Mouse (Mus musculus): ENCODE measurements around the gene Alcam. TPM values are rescaled to one million over a fixed set of nuclear protein-coding genes. Genes with fewer than 3 reads are reported as not detected.

Alcam gene
- polyA plus RNA-seq, 1 experiment from 2014 or later: 21.2 TPM

DNA sequence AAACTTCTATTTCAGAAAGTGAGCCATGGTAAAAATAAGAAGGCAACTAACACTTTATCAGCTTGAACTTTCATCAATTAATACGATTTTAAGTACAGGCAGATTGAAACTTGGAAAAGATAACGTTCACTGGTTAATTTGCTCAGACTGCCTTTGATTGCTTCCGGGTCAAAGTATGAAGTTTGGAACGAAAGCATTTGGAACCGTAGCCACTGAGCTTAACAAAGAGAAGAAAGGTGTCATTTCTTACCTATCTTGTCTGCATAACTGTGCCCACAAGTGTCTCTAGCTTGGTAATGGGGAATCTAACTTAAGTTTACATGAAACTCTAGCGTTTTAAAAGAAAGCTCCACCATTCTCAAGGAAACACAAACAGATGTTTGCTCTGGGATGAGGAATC is 14.9 kb downstream of the Alcam start:
- ATAC-seq (ENCODE audit: insufficient number of reproducible peaks, insufficient read depth, low FRiP score, low read depth): no peak
- H3K4me1 ChIP-seq (ENCODE audit: control insufficient read depth in 2 of 2, insufficient read depth in 2 of 2, low read length in 2 of 2): peaks cover 2 to 4% of the 10 kb centered on the region in 2 experiments; a peak in 2 of 4 replicates
- H3K9ac ChIP-seq (ENCODE audit: low read length): no peak overlapping the region
- H3K4me2 ChIP-seq (ENCODE audit: low read length): no peak overlapping the region
- 76% methylated on average over 6 of the region's 6 CpGs for WGBS
- no peaks in the 10 kb centered on the region for H3K36me3 ChIP-seq (ENCODE audit: control insufficient read depth, insufficient read depth, low read length)
- H3K27ac ChIP-seq (replicated peaks in 1 of 2; ENCODE audit: control insufficient read depth in 1 of 2, insufficient read depth in 1 of 2, low read depth in 2 of 2, low read length in 2 of 2): no peak overlapping the region
- no peaks in the 10 kb centered on the region for H3K9me3 ChIP-seq (ENCODE audit: control insufficient read depth, low read length)
- no peak overlapping the region for H3K4me3 ChIP-seq (ENCODE audit: control insufficient read depth in 1 of 2, insufficient read depth in 1 of 2, low read depth in 1 of 2, low read length in 2 of 2)
- no peaks in the 10 kb centered on the region for H3K27me3 ChIP-seq (ENCODE audit: control insufficient read depth, insufficient read depth, low read length)

DNA sequence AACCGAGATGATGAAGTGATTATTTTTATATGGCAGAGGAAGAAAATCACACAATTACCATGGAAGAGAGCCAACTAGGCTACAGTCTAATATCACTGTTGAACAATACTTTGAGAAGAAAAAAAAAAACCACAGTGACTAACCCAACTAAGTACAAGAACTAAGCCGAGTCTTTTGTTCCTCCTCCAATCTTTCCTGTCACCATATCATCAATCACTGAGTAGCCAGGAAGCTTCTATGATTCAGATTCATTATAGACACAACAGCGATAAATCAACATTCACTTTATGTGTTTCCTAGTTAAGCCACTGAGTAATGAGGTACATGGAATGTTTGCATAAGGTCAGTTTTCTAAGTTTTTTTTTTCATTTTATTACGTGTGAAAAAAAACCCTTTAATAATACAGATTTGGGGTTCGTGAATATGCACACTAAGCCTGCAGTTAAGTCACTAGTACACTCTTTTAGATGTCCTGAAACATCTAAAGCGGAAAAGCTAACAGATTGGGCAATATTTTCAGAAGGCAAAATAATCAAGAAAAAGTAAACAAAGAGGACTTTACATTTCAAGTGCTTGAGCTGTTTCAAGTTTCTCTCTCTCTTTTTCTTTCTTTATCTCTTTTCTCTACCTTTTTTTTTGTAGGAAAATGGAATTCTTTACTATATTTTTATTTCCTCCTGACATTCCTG is 15.5 kb downstream of the Alcam start:
- no peak overlapping the region for H3K27ac ChIP-seq (replicated peaks in 1 of 2; ENCODE audit: control insufficient read depth in 1 of 2, insufficient read depth in 1 of 2, low read depth in 2 of 2, low read length in 2 of 2)
- no peak for ATAC-seq (ENCODE audit: insufficient number of reproducible peaks, insufficient read depth, low FRiP score, low read depth)

GRCm38 (mm10) chr16:52433189-52433588 is 20.7 kb downstream of the Alcam start:
- H3K4me1 ChIP-seq (ENCODE audit: control insufficient read depth in 2 of 2, insufficient read depth in 2 of 2, low read length in 2 of 2): peaks cover 0 to 3% of the 10 kb centered on the region in 2 experiments; a peak in 1 of 4 replicates
- H3K4me3 ChIP-seq (ENCODE audit: control insufficient read depth in 1 of 2, insufficient read depth in 1 of 2, low read depth in 1 of 2, low read length in 2 of 2): no peak overlapping the region
- H3K27ac ChIP-seq (replicated peaks in 1 of 2; ENCODE audit: control insufficient read depth in 1 of 2, insufficient read depth in 1 of 2, low read depth in 2 of 2, low read length in 2 of 2): peak overlapping the region in 1 of 2 experiments; percentile 59; a peak in 2 of 4 replicates
- H3K27me3 ChIP-seq (ENCODE audit: control insufficient read depth, insufficient read depth, low read length): no peaks in the 10 kb centered on the region
- H3K36me3 ChIP-seq (ENCODE audit: control insufficient read depth, insufficient read depth, low read length): no peaks in the 10 kb centered on the region
- 42% methylated on average over 11 of the region's 11 CpGs for WGBS
- H3K9me3 ChIP-seq (ENCODE audit: control insufficient read depth, low read length): no peaks in the 10 kb centered on the region
- peak overlapping the region; percentile 42 for H3K4me2 ChIP-seq (ENCODE audit: low read length)
- H3K9ac ChIP-seq (ENCODE audit: low read length): peak overlapping the region; percentile 36; the same call in 1 of the 2 replicates
- no peak for ATAC-seq (ENCODE audit: insufficient number of reproducible peaks, insufficient read depth, low FRiP score, low read depth)

More for the DNA sequence above, 15.5 kb downstream of the Alcam start:
- H3K36me3 ChIP-seq (ENCODE audit: control insufficient read depth, insufficient read depth, low read length): no peaks in the 10 kb centered on the region
- H3K27me3 ChIP-seq (ENCODE audit: control insufficient read depth, insufficient read depth, low read length): no peaks in the 10 kb centered on the region
- H3K4me1 ChIP-seq (ENCODE audit: control insufficient read depth in 2 of 2, insufficient read depth in 2 of 2, low read length in 2 of 2): peaks cover 0 to under 1% of the 10 kb centered on the region in 2 experiments; a peak in 1 of 4 replicates
- 66% methylated on average over 6 of the region's 6 CpGs for WGBS
- H3K4me3 ChIP-seq (ENCODE audit: control insufficient read depth in 1 of 2, insufficient read depth in 1 of 2, low read depth in 1 of 2, low read length in 2 of 2): no peak overlapping the region
- H3K4me2 ChIP-seq (ENCODE audit: low read length): no peak overlapping the region
- H3K9ac ChIP-seq (ENCODE audit: low read length): no peak overlapping the region
- H3K9me3 ChIP-seq (ENCODE audit: control insufficient read depth, low read length): no peaks in the 10 kb centered on the region

GRCm38 (mm10) chr16:52432072-52432471 is 21.8 kb downstream of the Alcam start:
- no peaks in the 10 kb centered on the region for H3K27me3 ChIP-seq (ENCODE audit: control insufficient read depth, insufficient read depth, low read length)
- H3K9me3 ChIP-seq (ENCODE audit: control insufficient read depth, low read length): no peaks in the 10 kb centered on the region
- no peak for ATAC-seq (ENCODE audit: insufficient number of reproducible peaks, insufficient read depth, low FRiP score, low read depth)
- H3K4me1 ChIP-seq (ENCODE audit: control insufficient read depth in 2 of 2, insufficient read depth in 2 of 2, low read length in 2 of 2): peaks cover 0 to 3% of the 10 kb centered on the region in 2 experiments; a peak in 1 of 4 replicates
- H3K27ac ChIP-seq (replicated peaks in 1 of 2; ENCODE audit: control insufficient read depth in 1 of 2, insufficient read depth in 1 of 2, low read depth in 2 of 2, low read length in 2 of 2): no peak overlapping the region
- H3K4me2 ChIP-seq (ENCODE audit: low read length): no peak overlapping the region
- no peaks in the 10 kb centered on the region for H3K36me3 ChIP-seq (ENCODE audit: control insufficient read depth, insufficient read depth, low read length)
- WGBS: 72% methylated on average over 1 of the region's 1 CpGs
- H3K4me3 ChIP-seq (ENCODE audit: control insufficient read depth in 1 of 2, insufficient read depth in 1 of 2, low read depth in 1 of 2, low read length in 2 of 2): no peak overlapping the region
- no peak overlapping the region for H3K9ac ChIP-seq (ENCODE audit: low read length)

DNA sequence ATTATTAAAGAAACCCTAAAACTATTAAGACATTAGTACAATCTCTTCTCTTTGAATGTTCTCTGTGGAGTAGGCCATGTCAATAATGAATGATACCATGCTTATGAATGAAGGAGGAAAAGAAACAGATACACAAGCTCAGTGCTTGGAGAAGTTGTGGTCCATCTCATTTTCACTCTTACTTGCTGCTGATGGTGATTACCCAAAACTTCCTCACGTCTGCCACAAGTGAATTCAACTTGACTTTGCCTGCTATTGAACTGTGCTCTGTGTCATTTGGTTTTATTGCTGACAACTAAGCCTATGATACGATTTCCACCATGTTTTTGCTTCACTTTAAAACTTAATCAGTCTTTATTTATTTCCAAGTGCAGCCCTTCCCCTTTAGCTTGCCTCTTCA is 22.3 kb downstream of the Alcam start:
- no peak for ATAC-seq (ENCODE audit: insufficient number of reproducible peaks, insufficient read depth, low FRiP score, low read depth)
- Histone ChIP-seq H3K27me3 (ENCODE audit: control insufficient read depth, insufficient read depth, low read length) (no peaks in the 10 kb centered on the region), H3K9ac (ENCODE audit: low read length) (no peak overlapping the region), H3K4me3 (ENCODE audit: control insufficient read depth in 1 of 2, insufficient read depth in 1 of 2, low read depth in 1 of 2, low read length in 2 of 2) (no peak overlapping the region), H3K36me3 (ENCODE audit: control insufficient read depth, insufficient read depth, low read length) (no peaks in the 10 kb centered on the region), H3K4me1 (ENCODE audit: control insufficient read depth in 2 of 2, insufficient read depth in 2 of 2, low read length in 2 of 2) (peaks cover 0 to 3% of the 10 kb centered on the region in 2 experiments; a peak in 1 of 4 replicates), H3K4me2 (ENCODE audit: low read length) (no peak overlapping the region), H3K27ac (replicated peaks in 1 of 2; ENCODE audit: control insufficient read depth in 1 of 2, insufficient read depth in 1 of 2, low read depth in 2 of 2, low read length in 2 of 2) (no peak overlapping the region), H3K9me3 (ENCODE audit: control insufficient read depth, low read length) (no peaks in the 10 kb centered on the region)
- 75% methylated on average over 2 of the region's 2 CpGs for WGBS

DNA sequence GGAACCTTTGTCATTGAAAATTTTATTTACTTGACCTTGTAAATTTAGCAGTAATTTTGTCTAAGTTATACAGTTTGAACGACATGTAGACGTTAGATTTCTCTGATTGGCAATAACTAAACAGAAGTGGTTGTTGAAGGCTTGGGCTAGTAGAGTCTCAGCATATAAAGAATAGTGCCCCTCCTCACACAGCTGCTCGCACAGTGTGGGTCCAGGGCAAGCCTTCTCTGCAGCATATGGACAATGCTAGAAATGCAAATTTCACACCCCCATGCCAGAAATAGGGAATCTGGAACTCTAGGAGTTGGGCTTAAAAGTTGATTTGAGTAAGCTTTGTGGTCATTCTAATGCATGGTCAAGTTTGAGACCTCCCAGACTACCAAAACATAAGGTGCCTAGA is 23.8 kb downstream of the Alcam start:
- H3K27ac ChIP-seq (replicated peaks in 1 of 2; ENCODE audit: control insufficient read depth in 1 of 2, insufficient read depth in 1 of 2, low read depth in 2 of 2, low read length in 2 of 2): no peak overlapping the region
- no peaks in the 10 kb centered on the region for H3K9me3 ChIP-seq (ENCODE audit: control insufficient read depth, low read length)
- peaks cover 0 to 3% of the 10 kb centered on the region in 2 experiments; a peak in 1 of 4 replicates for H3K4me1 ChIP-seq (ENCODE audit: control insufficient read depth in 2 of 2, insufficient read depth in 2 of 2, low read length in 2 of 2)
- H3K4me3 ChIP-seq (ENCODE audit: control insufficient read depth in 1 of 2, insufficient read depth in 1 of 2, low read depth in 1 of 2, low read length in 2 of 2): no peak overlapping the region
- H3K36me3 ChIP-seq (ENCODE audit: control insufficient read depth, insufficient read depth, low read length): no peaks in the 10 kb centered on the region
- no peaks in the 10 kb centered on the region for H3K27me3 ChIP-seq (ENCODE audit: control insufficient read depth, insufficient read depth, low read length)
- no peak overlapping the region for H3K9ac ChIP-seq (ENCODE audit: low read length)
- ATAC-seq (ENCODE audit: insufficient number of reproducible peaks, insufficient read depth, low FRiP score, low read depth): no peak
- no peak overlapping the region for H3K4me2 ChIP-seq (ENCODE audit: low read length)
- WGBS: 71% methylated on average over 3 of the region's 3 CpGs

DNA sequence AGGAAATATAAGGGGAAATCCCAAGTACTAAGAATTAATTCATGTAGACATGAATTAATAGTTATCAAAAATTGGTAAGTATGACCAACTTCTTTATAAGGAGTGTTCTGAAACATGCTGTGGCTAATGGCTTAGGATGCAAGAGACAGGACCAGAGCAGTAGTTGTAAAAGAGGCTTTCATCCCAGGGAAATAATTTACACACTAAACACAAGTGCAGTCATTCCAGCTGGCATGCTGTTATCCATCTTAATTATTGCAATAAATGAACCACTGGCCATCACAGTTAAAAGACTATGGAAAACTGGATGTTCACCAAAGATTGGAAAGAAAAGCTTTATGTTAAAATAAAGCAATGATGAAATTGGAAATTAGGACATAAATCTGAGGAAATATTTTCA is 24.2 kb downstream of the Alcam start:
- Histone ChIP-seq H3K36me3 (ENCODE audit: control insufficient read depth, insufficient read depth, low read length) (no peaks in the 10 kb centered on the region), H3K4me2 (ENCODE audit: low read length) (no peak overlapping the region), H3K27ac (replicated peaks in 1 of 2; ENCODE audit: control insufficient read depth in 1 of 2, insufficient read depth in 1 of 2, low read depth in 2 of 2, low read length in 2 of 2) (no peak overlapping the region), H3K4me1 (ENCODE audit: control insufficient read depth in 2 of 2, insufficient read depth in 2 of 2, low read length in 2 of 2) (peaks cover 0 to 3% of the 10 kb centered on the region in 2 experiments; a peak in 1 of 4 replicates), H3K27me3 (ENCODE audit: control insufficient read depth, insufficient read depth, low read length) (no peaks in the 10 kb centered on the region), H3K4me3 (ENCODE audit: control insufficient read depth in 1 of 2, insufficient read depth in 1 of 2, low read depth in 1 of 2, low read length in 2 of 2) (no peak overlapping the region), H3K9ac (ENCODE audit: low read length) (no peak overlapping the region), H3K9me3 (ENCODE audit: control insufficient read depth, low read length) (no peaks in the 10 kb centered on the region)
- ATAC-seq (ENCODE audit: insufficient number of reproducible peaks, insufficient read depth, low FRiP score, low read depth): no peak
